Mouse (Mus musculus): ENCODE measurements at regions not wholly inside any gene's neighbourhood (a gene's known extent, or its start where the extent isn't known, plus 50 kb on each side); places are given as distances from the start of the nearest gene placed in this dataset.

- Histone ChIP-seq H3K4me3 (ENCODE audit: insufficient read depth, poor library complexity, severe bottlenecking) (no peak overlapping the region), H3K79me3 (ENCODE audit: low read depth) (no peaks in the 10 kb centered on the region), H3ac (ENCODE audit: control insufficient read depth, insufficient read length, low read depth) (no peak overlapping the region), H3K36me3 (ENCODE audit: control insufficient read depth, insufficient read depth) (no peaks in the 10 kb centered on the region), H3K27me3 (ENCODE audit: control insufficient read depth, insufficient read depth, insufficient read length) (no peaks in the 10 kb centered on the region), H3K79me2 (ENCODE audit: control insufficient read depth, insufficient read depth) (no peaks in the 10 kb centered on the region)
- TF ChIP-seq MAX (IDR thresholded peaks at IDR 0.05) (no peak), CTCF (IDR thresholded peaks at IDR 0.05; ENCODE audit: control insufficient read depth, insufficient read depth, insufficient read length) (no peak), USF1 (IDR thresholded peaks at IDR 0.05; ENCODE audit: low read depth) (no peak), MYOG (IDR thresholded peaks at IDR 0.05; ENCODE audit: control insufficient read depth, extremely low read depth, insufficient read length) (no peak), FOSL1 (IDR thresholded peaks at IDR 0.05; ENCODE audit: insufficient read depth, low read length, poor library complexity, severe bottlenecking) (no peak), CEBPB (IDR thresholded peaks at IDR 0.05; ENCODE audit: low read depth) (no peak), MYOD1 (IDR thresholded peaks at IDR 0.05; ENCODE audit: control insufficient read depth, insufficient read length, low read depth) (no peak)
Observed at GRCm38 (mm10) chr2:128502676-128503075, 88.3 kb upstream of the Spdye4c start.

DNA sequence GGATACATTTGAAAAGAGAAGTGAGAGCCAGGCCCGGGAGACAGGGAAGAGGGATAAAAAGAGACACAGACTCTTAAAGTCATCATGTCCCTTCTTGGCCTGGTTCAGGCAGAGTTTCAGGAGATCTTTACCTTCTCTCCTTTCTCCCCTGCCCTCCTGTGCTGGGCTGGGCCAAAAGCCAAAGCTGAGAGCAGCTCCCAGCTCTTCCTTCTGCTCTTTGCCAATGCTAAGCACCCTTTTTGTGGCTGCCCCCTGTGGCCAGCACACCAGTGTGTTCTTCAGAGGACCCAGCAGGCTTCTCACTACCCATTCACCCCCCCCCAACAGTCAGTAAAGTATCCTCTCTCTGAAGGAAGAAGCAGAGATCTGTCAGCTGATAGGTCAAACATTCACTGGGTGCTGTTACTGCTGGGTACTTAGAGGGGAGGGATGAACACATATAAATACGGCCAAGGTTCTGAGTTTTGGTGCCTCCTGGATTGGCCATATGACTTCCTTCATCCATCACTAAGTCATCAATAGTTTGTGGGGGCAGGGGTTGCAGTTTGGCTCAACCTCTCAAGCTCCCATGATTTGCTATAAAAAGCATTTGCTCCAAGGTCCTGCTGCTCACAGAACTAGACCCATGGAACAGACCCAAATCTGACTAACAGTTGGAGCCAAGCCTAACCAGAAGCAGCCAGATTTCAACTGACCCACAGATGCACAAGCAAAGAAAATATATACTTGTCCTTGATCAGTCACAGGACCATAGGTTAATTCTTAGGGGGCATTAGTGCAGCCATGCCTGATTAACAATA is 87.7 kb upstream of the Spdye4c start:
- no peak overlapping the region for H3ac ChIP-seq (ENCODE audit: control insufficient read depth, insufficient read length, low read depth)
- H3K36me3 ChIP-seq (ENCODE audit: control insufficient read depth, insufficient read depth), result no peaks in the 10 kb centered on the region
- TF ChIP-seq CTCF (IDR thresholded peaks at IDR 0.05; ENCODE audit: control insufficient read depth, insufficient read depth, insufficient read length) (no peak), MAX (IDR thresholded peaks at IDR 0.05) (no peak), FOSL1 (IDR thresholded peaks at IDR 0.05; ENCODE audit: insufficient read depth, low read length, poor library complexity, severe bottlenecking) (no peak), MYOD1 (IDR thresholded peaks at IDR 0.05; ENCODE audit: control insufficient read depth, insufficient read length, low read depth) (no peak), CEBPB (IDR thresholded peaks at IDR 0.05; ENCODE audit: low read depth) (no peak), MYOG (IDR thresholded peaks at IDR 0.05; ENCODE audit: control insufficient read depth, extremely low read depth, insufficient read length) (no peak), USF1 (IDR thresholded peaks at IDR 0.05; ENCODE audit: low read depth) (no peak)
- H3K4me3 ChIP-seq (ENCODE audit: insufficient read depth, poor library complexity, severe bottlenecking), result no peak overlapping the region
- no peaks in the 10 kb centered on the region for H3K79me3 ChIP-seq (ENCODE audit: low read depth)
- H3K27me3 ChIP-seq (ENCODE audit: control insufficient read depth, insufficient read depth, insufficient read length), result no peaks in the 10 kb centered on the region
- H3K79me2 ChIP-seq (ENCODE audit: control insufficient read depth, insufficient read depth), result no peaks in the 10 kb centered on the region

GRCm38 (mm10) chr2:128507591-128508243 is 83.3 kb upstream of the Spdye4c start:
- Histone ChIP-seq H3K4me3 (ENCODE audit: insufficient read depth, poor library complexity, severe bottlenecking) (no peak overlapping the region), H3K79me2 (ENCODE audit: control insufficient read depth, insufficient read depth) (no peaks in the 10 kb centered on the region), H3K27me3 (ENCODE audit: control insufficient read depth, insufficient read depth, insufficient read length) (no peaks in the 10 kb centered on the region), H3K79me3 (ENCODE audit: low read depth) (no peaks in the 10 kb centered on the region), H3K36me3 (ENCODE audit: control insufficient read depth, insufficient read depth) (no peaks in the 10 kb centered on the region), H3ac (ENCODE audit: control insufficient read depth, insufficient read length, low read depth) (no peak overlapping the region)
- TF ChIP-seq MYOD1 (IDR thresholded peaks at IDR 0.05; ENCODE audit: control insufficient read depth, insufficient read length, low read depth) (peak; percentile 78), USF1 (IDR thresholded peaks at IDR 0.05; ENCODE audit: low read depth) (no peak)

- H3ac ChIP-seq (ENCODE audit: control insufficient read depth, insufficient read length, low read depth), result no peak overlapping the region
- no peaks in the 10 kb centered on the region for H3K36me3 ChIP-seq (ENCODE audit: control insufficient read depth, insufficient read depth)
- H3K27me3 ChIP-seq (ENCODE audit: control insufficient read depth, insufficient read depth, insufficient read length), result no peaks in the 10 kb centered on the region
- H3K79me3 ChIP-seq (ENCODE audit: low read depth), result no peaks in the 10 kb centered on the region
- no peak for TF ChIP-seq CEBPB (IDR thresholded peaks at IDR 0.05; ENCODE audit: low read depth)
- no peak for TF ChIP-seq USF1 (IDR thresholded peaks at IDR 0.05; ENCODE audit: low read depth)
- TF ChIP-seq FOSL1 (IDR thresholded peaks at IDR 0.05; ENCODE audit: insufficient read depth, low read length, poor library complexity, severe bottlenecking), result no peak
- TF ChIP-seq CTCF (IDR thresholded peaks at IDR 0.05; ENCODE audit: control insufficient read depth, insufficient read depth, insufficient read length), result no peak
- no peak for TF ChIP-seq MAX (IDR thresholded peaks at IDR 0.05)
- TF ChIP-seq MYOG (IDR thresholded peaks at IDR 0.05; ENCODE audit: control insufficient read depth, extremely low read depth, insufficient read length), result no peak
- TF ChIP-seq MYOD1 (IDR thresholded peaks at IDR 0.05; ENCODE audit: control insufficient read depth, insufficient read length, low read depth), result no peak
- H3K4me3 ChIP-seq (ENCODE audit: insufficient read depth, poor library complexity, severe bottlenecking), result no peak overlapping the region
- no peaks in the 10 kb centered on the region for H3K79me2 ChIP-seq (ENCODE audit: control insufficient read depth, insufficient read depth)
Observed at GRCm38 (mm10) chr2:128508244-128508605, 82.8 kb upstream of the Spdye4c start.

DNA sequence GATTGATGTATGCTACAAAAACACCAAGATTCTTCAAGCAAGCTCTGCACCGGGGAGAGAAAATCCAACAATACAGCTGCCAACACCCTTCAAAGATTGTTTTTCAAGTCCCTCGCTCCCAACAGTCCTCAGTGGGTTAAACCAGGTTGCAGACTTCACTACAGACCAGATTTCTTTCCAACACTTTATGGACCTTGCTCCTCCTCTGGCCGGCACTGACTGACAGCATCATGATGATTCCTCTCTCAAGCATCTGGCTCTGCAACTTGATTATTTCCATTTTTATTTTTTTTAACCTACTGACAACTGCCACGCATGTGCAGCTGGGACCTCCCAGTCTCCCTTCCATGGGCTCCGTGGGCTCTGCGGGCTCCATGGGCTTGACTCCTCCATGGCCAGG is 79.7 kb upstream of the Spdye4c start:
- Histone ChIP-seq H3K79me2 (ENCODE audit: control insufficient read depth, insufficient read depth) (no peaks in the 10 kb centered on the region), H3K4me3 (ENCODE audit: insufficient read depth, poor library complexity, severe bottlenecking) (no peak overlapping the region), H3K79me3 (ENCODE audit: low read depth) (no peaks in the 10 kb centered on the region), H3ac (ENCODE audit: control insufficient read depth, insufficient read length, low read depth) (no peak overlapping the region), H3K27me3 (ENCODE audit: control insufficient read depth, insufficient read depth, insufficient read length) (no peaks in the 10 kb centered on the region), H3K36me3 (ENCODE audit: control insufficient read depth, insufficient read depth) (no peaks in the 10 kb centered on the region)
- TF ChIP-seq MYOG (IDR thresholded peaks at IDR 0.05; ENCODE audit: control insufficient read depth, extremely low read depth, insufficient read length) (no peak), MYOD1 (IDR thresholded peaks at IDR 0.05; ENCODE audit: control insufficient read depth, insufficient read length, low read depth) (no peak), CTCF (IDR thresholded peaks at IDR 0.05; ENCODE audit: control insufficient read depth, insufficient read depth, insufficient read length) (no peak), FOSL1 (IDR thresholded peaks at IDR 0.05; ENCODE audit: insufficient read depth, low read length, poor library complexity, severe bottlenecking) (no peak), CEBPB (IDR thresholded peaks at IDR 0.05; ENCODE audit: low read depth) (no peak), USF1 (IDR thresholded peaks at IDR 0.05; ENCODE audit: low read depth) (no peak), MAX (IDR thresholded peaks at IDR 0.05) (no peak)

Data from C2C12 (cell line).